In the genomic region with DNA sequence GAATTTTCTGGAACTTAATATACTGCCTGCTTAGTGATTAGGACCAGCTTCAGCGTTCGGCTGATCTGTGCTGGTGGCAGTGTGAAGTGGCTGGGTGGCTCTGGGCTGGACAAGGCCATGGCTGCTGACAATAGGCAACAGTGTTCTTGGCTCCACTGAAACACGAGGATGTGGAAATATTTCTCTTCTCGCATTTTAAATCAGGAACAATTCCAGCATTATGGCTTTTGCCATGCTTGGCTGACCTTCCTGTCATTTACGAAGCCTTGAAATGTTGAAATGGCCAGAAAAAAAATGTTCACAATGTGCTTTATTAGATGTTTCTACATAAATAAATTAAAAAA, we compare ENCODE assay signal across 13 mouse cellular contexts.
"Had no signal": no experiment of that assay in that cellular context is flagged by ENCODE, and none has a peak within 500 bp of the region (broad histone marks: within the 10 kb centered on the region; RNA-seq: fewer than 3 reads in every experiment).

No protein-coding gene starts in this region.

- DNase-seq: kidney, adult 18-20 months; kidney, postnatal 10 days; kidney, postnatal 4 days; liver, embryonic 13.5 days; liver, postnatal 0 days; thymus, adult 18-20 months; thymus, postnatal 25 days had no signal

- H3K27ac ChIP-seq: limb, embryonic 10.5 days; liver, embryonic 13.5 days; lung, embryonic 15.5 days; macrophage; midbrain, embryonic 15.5 days; neural tube, embryonic 12.5 days had no signal

- ATAC-seq: liver, postnatal 0 days; midbrain, embryonic 15.5 days had no signal

- H3K4me3 ChIP-seq: limb, embryonic 10.5 days; liver, embryonic 13.5 days; lung, embryonic 15.5 days; megakaryocyte, embryonic 14.5 days; midbrain, embryonic 15.5 days; neural tube, embryonic 12.5 days had no signal
